Mouse (Mus musculus): ENCODE data around the gene Mroh3. TPM values are rescaled to one million over a fixed set of nuclear protein-coding genes. Genes with fewer than 3 reads are reported as not detected.

The Mroh3 gene
- polyA plus RNA-seq (2012; rRNA removed; ENCODE audit: low replicate concordance), result not detected in 2 replicates

DNA sequence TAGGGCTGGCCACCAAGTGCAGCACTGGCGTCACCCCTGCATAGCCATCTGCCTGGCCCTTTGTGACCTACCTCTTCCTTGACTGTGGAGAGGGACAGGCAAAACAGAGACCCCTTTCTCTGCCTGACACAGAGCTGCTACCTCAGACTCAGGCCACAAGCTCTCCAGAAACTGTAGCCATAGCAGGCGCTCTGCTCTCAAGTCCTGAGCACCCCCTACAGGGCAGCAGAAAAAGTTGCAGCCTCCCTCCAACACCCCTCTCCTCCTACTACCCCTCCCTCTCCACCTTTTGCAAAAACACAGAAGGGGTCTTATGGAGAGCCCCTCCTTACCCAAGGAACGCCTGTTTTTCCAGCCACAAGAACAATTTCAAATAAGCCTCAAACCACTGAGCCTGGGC is at the start of gene Mroh3:
TSS of gene Mroh3 (minus strand) at position 26 of the 400 bp plus-strand sequence.

DNA sequence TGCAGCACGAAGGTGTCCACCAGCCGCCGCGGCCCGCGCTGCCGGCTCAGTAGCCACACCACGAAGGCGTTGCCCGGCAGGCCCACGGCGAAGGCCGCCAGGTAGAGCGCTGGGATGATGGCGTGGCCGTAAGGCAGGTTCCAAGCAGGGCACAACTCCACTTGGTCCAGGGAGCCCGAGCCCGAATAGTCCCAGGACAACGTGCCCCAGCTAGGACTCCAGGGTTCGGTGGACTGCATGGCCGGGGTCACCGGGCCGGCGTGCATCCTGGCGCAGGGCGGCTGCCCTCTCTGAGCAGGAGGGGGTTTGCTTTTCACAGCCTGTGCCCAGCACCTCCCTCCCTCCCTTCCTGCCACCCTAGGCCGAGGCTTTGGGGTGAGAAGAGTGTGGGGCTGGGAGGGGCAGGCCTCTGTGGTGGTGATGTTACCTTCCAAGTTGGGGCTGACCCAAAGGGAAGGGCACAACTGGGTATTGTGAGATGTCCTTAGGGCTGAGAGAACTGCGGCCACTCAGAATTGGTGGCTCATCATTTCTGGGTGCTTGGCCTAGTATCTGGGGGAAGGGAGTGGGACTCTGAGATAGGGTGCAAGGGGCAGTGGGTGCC is 48.1 kb upstream of the Mroh3 start, which contains the start of gene Gpr25:
TSS of gene Gpr25 (minus strand) at position 239 of the 604 bp plus-strand sequence.

DNA sequence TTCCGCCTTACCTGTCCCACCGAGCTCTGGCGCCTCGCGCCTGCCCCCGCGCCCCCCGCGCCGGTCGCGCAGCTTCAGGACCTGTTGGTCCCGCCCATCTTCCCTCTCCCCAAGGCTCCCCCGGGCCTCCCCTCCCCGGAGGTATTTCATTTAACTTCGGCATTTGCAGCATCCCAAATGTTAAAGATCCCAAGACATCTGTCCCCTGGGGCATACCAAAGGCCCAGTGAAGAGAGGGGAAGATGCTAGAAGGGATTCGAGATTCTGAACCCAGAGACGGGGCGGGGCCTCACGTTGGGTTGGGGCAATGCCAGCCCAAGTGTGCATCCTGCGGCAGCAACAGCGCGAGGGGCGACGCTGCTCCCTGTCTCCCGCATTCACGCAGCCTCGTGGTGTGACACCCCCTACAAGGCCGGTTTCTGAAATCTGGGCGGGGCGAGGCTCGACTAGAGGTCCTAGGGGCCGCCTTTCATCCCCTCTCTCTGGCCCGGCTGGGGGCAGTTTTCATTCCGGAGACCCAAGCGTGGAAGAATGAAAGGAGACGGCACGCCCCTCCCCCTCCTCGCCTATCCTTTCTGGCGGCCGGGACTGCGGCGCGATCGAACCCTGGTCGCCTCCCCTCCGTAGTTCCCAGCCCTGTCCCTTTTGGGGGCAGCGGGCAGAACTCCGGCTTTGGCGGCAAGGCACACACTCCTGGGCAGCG is 21.4 kb upstream of the Mroh3 start, which contains the start of gene Inava:
TSS of gene Inava (minus strand) at position 373 of the 703 bp plus-strand sequence.

Other genes starting within 250 kb of the Mroh3 start
- 0.26 TPM in 1 of 2 replicates, not detected in the other for gene Igfn1, start 206.5 kb downstream of the Mroh3 start, polyA plus RNA-seq (2012; rRNA removed; ENCODE audit: low replicate concordance)
- gene Tmem9, start 204.7 kb downstream of the Mroh3 start, polyA plus RNA-seq (2012; rRNA removed; ENCODE audit: low replicate concordance), result 69.1 and 86.3 TPM in 2 replicates
- gene Ascl5, start 162.0 kb downstream of the Mroh3 start, polyA plus RNA-seq (2012; rRNA removed; ENCODE audit: low replicate concordance), result not detected in 2 replicates
- 0.96 and 107 TPM in 2 replicates for gene Cacna1s, start 160.1 kb downstream of the Mroh3 start, polyA plus RNA-seq (2012; rRNA removed; ENCODE audit: low replicate concordance)
- gene Kif21b, start 81.4 kb downstream of the Mroh3 start, polyA plus RNA-seq (2012; rRNA removed; ENCODE audit: low replicate concordance), result 31.1 and 60.4 TPM in 2 replicates
- 3.4 and 4.7 TPM in 2 replicates for gene Inava, start 21.4 kb upstream of the Mroh3 start, polyA plus RNA-seq (2012; rRNA removed; ENCODE audit: low replicate concordance)
- gene Gpr25, start 48.0 kb upstream of the Mroh3 start, polyA plus RNA-seq (2012; rRNA removed; ENCODE audit: low replicate concordance), result 0.26 and 1.9 TPM in 2 replicates
- gene Camsap2, start 133.3 kb upstream of the Mroh3 start, polyA plus RNA-seq (2012; rRNA removed; ENCODE audit: low replicate concordance), result 6.6 and 18.3 TPM in 2 replicates
- 2.2 and 4.7 TPM in 2 replicates for gene Ddx59, start 202.4 kb upstream of the Mroh3 start, polyA plus RNA-seq (2012; rRNA removed; ENCODE audit: low replicate concordance)